Mouse (Mus musculus): Measurements from ENCODE around the gene Rab3il1.

DNA sequence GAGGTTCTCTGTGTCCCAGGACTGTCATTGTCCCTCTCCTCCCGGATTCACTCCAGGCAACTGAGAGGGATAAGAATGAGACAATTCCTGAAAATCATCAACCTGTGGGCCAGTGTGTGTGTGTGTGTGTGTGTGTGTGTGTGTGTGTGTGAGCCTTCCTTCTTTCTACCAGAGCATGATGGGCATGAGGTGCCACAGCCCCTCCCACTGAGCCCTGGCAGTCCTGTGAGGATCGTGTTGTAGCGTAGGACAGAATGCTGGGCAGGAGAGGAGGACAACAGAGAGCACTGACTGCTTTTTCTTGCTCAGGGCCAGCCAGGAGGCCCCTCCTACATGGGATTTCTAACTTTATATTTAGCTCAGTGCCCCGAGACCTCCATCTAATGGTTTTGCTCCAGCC, 41.3 kb downstream of the Rab3il1 start:
- no peak for TF ChIP-seq TAL1 (IDR thresholded peaks at IDR 0.05; ENCODE audit: low read length)
- no peak for TF ChIP-seq GATA1 (IDR thresholded peaks at IDR 0.05; ENCODE audit: low read length)

Measured in erythroblast, embryonic 14.5 days (primary cell).